Mouse (Mus musculus): ENCODE results near the gene Mcm5. TPM values are rescaled to one million over a fixed set of nuclear protein-coding genes. Genes with fewer than 3 reads are reported as not detected.

Gene Mcm5
- total RNA-seq, 2 experiments from 2014 or later: 35.5 to 36.3 TPM

DNA sequence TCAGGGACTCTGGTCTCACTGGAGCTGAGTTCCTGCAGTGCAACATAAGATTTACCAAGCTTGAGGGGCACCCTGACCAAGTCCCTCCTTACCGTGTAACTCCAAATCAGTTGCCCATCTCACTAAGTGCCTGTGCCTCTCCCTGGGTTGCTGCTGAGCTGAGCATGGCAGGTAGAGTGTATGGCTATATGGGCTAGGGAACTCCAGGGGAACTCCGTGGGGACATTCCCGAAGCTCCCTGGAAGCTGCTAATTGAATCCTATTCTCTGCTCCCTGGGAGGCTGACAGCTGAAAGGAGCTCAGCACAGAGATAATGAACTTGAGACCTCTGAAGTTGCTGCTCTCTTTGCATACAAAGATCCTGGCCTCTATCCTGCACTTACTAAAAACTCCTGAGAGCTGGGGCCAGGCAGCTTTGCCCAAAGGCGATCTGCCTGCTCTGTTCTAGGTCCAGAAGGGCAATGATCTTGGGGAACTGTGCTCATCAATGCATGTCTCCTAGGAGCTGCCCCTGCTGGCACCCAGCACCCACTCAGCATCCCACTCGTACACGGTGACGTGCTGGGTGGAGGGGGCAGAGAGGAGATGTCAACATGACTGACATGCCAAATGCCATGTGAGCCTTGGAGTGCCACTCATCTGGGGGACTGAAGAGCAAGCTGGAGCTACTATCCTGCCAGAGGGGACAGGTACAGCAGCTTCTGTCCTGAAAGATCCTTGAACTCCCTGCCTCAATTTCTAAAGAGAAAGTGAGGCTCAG is 48.3 kb downstream of the Mcm5 start:
- no peak for DNase-seq (ENCODE audit: low spot score in 2 of 2)

DNA sequence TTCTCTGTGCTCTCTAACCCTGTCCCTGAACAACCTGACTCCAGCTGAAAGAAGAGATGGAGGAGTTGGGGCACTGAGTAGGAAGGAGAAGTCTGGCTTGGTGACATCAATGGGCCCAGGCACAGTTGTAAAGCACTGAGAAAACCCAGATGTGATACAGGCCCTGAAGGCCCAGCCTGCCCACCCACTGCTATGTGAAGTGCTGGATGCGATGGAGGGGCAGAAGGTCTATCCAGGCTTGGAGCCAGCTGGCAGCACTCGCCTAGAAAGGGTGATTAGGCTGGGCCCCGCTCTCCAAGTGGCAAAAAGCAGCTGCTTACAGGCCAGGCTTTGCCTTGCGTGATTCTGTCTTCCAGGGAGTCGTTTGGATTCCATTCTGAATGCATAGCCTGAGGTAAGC is 60.0 kb downstream of the Mcm5 start:
- DNase-seq (ENCODE audit: low spot score in 2 of 2): peak in 1 of 2 experiments; percentile 18

DNA sequence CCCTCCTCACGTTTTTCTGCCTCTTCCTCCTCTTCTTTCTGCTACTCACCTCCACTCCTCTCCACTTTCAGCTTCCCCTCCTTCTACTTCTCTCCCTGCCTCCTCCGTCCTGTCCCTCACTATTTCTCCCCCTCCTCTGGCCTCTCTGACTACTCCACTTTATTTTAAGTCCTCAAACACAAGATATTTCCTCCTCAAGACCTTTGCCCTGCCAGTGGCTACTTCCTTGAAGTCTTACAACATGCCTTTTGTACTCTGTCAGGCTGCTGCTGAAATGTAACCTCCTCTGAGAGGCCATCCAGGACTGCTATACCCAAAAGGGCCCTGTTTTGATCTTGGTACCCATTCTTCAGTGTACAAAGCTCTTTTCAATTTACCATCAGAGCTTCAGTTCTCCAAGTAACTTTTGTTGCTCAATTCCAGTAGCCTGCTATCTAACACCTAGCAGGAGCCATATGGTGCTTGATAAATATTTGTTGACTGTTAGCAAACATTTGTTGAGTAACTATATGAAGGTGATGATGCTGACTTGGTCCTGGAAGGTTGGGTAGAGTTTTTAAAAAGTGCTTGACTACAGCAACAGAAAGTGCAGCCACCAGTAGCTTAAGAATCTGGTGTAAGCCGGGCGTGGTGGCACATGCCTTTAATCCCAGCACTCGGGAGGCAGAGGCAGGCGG is 62.8 kb downstream of the Mcm5 start:
- no peak for DNase-seq (ENCODE audit: low spot score in 2 of 2)

Other genes starting within 250 kb of the Mcm5 start
- not detected for gene Isx, start 236.4 kb upstream of the Mcm5 start, total RNA-seq (2021)
- 10 to 100 TPM; 20.2 to 20.7 TPM for gene Hmgxb4, start 116.2 kb upstream of the Mcm5 start, total RNA-seq (2021)
- 10 to 100 TPM; 61.9 to 63.4 TPM for gene Tom1, start 75.9 kb upstream of the Mcm5 start, total RNA-seq (2021)
- gene Hmox1, start 15.9 kb upstream of the Mcm5 start, total RNA-seq (2021): 10 to 100 TPM; 32.6 to 33.4 TPM
- under 1 TPM; 0.74 to 0.80 TPM for gene Rasd2, start 104.4 kb downstream of the Mcm5 start, total RNA-seq (2021)

Measured in gastrocnemius, postnatal 4 days (tissue).